Mouse (Mus musculus): ENCODE measurements at regions not wholly inside any gene's neighbourhood (a gene's known extent, or its start where the extent isn't known, plus 50 kb on each side); places are given as distances from the start of the nearest gene placed in this dataset.
"Not testable (repeated sequence)": the region's sequence is repeated elsewhere in the genome, so short reads cannot be mapped to it uniquely, and the experiment has no call there.

GRCm38 (mm10) chr6:37805896-37806295, 64.7 kb upstream of the Trim24 start:
- H3K9me3 ChIP-seq (replicated peaks); H3K4me3 ChIP-seq: not testable (repeated sequence)
- 85% methylated on average over 24 of the region's 24 CpGs for WGBS (ENCODE audit: insufficient replicate concordance)

GRCm38 (mm10) chr6:37806529-37807191, 64.0 kb upstream of the Trim24 start:
- H3K4me2 ChIP-seq; H3K9me3 ChIP-seq (replicated peaks); H3K4me1 ChIP-seq; H3K27me3 ChIP-seq (replicated peaks); H3K9ac ChIP-seq; H3K4me3 ChIP-seq; H3K27ac ChIP-seq; H3K36me3 ChIP-seq: not testable (repeated sequence)
- peak; percentile 59; the same call in 1 of the 2 replicates for ATAC-seq
- whole genome bisulfite sequencing (ENCODE audit: insufficient replicate concordance), result 70% methylated on average over 1 of the region's 10 CpGs

More at GRCm38 (mm10) chr6:37805896-37806295, 64.7 kb upstream of the Trim24 start:
- not testable (repeated sequence) for H3K4me2 ChIP-seq; H3K27ac ChIP-seq; H3K9ac ChIP-seq; ATAC-seq; H3K27me3 ChIP-seq (replicated peaks); H3K4me1 ChIP-seq; H3K36me3 ChIP-seq

- not testable (repeated sequence) for ATAC-seq; H3K9me3 ChIP-seq (replicated peaks)
- 64% methylated on average over 2 of the region's 2 CpGs for WGBS (ENCODE audit: insufficient replicate concordance)
Measured at GRCm38 (mm10) chr6:37815218-37815617, 55.4 kb upstream of the Trim24 start.

More at GRCm38 (mm10) chr6:37815218-37815617, 55.4 kb upstream of the Trim24 start:
- not testable (repeated sequence) for H3K4me3 ChIP-seq; H3K4me2 ChIP-seq; H3K27ac ChIP-seq; H3K27me3 ChIP-seq (replicated peaks); H3K4me1 ChIP-seq; H3K9ac ChIP-seq; H3K36me3 ChIP-seq
